Mouse (Mus musculus) effector memory CD4-positive, alpha-beta T cell, adult 7 months (primary cell): ENCODE measurements around the gene Apoc1. TPM values are rescaled to one million over a fixed set of nuclear protein-coding genes. Genes with fewer than 3 reads are reported as not detected.

Experiments
- polyA plus RNA-seq: library from polyadenylated mRNA; unstranded; fragments of 100-300 nt; shearing (Covaris generic); gene quantifications from one replicate; pipeline ENCODE4 v1.2.1, GENCODE M21; 2017

The Apoc1 gene
- polyA plus RNA-seq, result not detected

GRCm38 (mm10) chr7:19691873-19692865 is at the start of gene Apoc1:
Gene Apoc1 (minus strand): TSS chr7:19692660.

GRCm38 (mm10) chr7:19715239-19716054 is 23.0 kb upstream of the Apoc1 start, which contains the start of gene Tomm40:
Gene Tomm40 (minus strand): TSS chr7:19715438.

GRCm38 (mm10) chr7:19698907-19699826 is 6.7 kb upstream of the Apoc1 start, which contains the start of gene Apoe:
Gene Apoe (minus strand): TSS chr7:19699188.

GRCm38 (mm10) chr7:19681202-19681694 is 11.2 kb downstream of the Apoc1 start, which contains the start of the genes Gm44805 and Apoc4:
Gene Gm44805 (minus strand): TSS chr7:19681423.
Gene Apoc4 (minus strand): TSS chr7:19681479.

GRCm38 (mm10) chr7:19677872-19678271 is 14.6 kb downstream of the Apoc1 start, which contains the start of gene Apoc2:
Gene Apoc2 (minus strand): TSS chr7:19677941.

GRCm38 (mm10) chr7:19664955-19665841 is 27.3 kb downstream of the Apoc1 start, which contains the start of gene Clptm1:
Gene Clptm1 (minus strand): TSS chr7:19665033.

Other genes starting within 250 kb of the Apoc1 start
- 6.2 TPM for gene Mark4, start 233.8 kb downstream of the Apoc1 start, polyA plus RNA-seq
- gene Exoc3l2, start 229.3 kb downstream of the Apoc1 start, polyA plus RNA-seq, result not detected
- gene Bloc1s3, start 184.3 kb downstream of the Apoc1 start, polyA plus RNA-seq, result 3.8 TPM
- 48.8 TPM for gene Trappc6a, start 184.3 kb downstream of the Apoc1 start, polyA plus RNA-seq
- not detected for gene Nkpd1, start 174.8 kb downstream of the Apoc1 start, polyA plus RNA-seq
- 15.6 TPM for gene Ppp1r37, start 129.6 kb downstream of the Apoc1 start, polyA plus RNA-seq
- gene Zfp296, start 115.4 kb downstream of the Apoc1 start, polyA plus RNA-seq, result 1.8 TPM
- 105 TPM for gene Gemin7, start 115.1 kb downstream of the Apoc1 start, polyA plus RNA-seq
- gene Clasrp, start 88.2 kb downstream of the Apoc1 start, polyA plus RNA-seq, result 49.4 TPM
- gene Relb, start 63.2 kb downstream of the Apoc1 start, polyA plus RNA-seq, result 249 TPM
- 121 TPM for gene Clptm1, start 27.6 kb downstream of the Apoc1 start, polyA plus RNA-seq
- not detected for gene Apoc2, start 14.7 kb downstream of the Apoc1 start, polyA plus RNA-seq
- gene Gm44805, start 11.2 kb downstream of the Apoc1 start, polyA plus RNA-seq, result not detected
- gene Apoc4, start 11.2 kb downstream of the Apoc1 start, polyA plus RNA-seq, result 0.18 TPM
- gene Apoe, start 6.5 kb upstream of the Apoc1 start, polyA plus RNA-seq, result 1.3 TPM
- 63.8 TPM for gene Tomm40, start 22.8 kb upstream of the Apoc1 start, polyA plus RNA-seq
- gene Nectin2, start 57.8 kb upstream of the Apoc1 start, polyA plus RNA-seq, result not detected
- 0.65 TPM for gene Bcam, start 78.4 kb upstream of the Apoc1 start, polyA plus RNA-seq
- not detected for gene Cblc, start 104.1 kb upstream of the Apoc1 start, polyA plus RNA-seq
- 199 TPM for gene Bcl3, start 130.1 kb upstream of the Apoc1 start, polyA plus RNA-seq
- not detected for gene Gm19345, start 159.3 kb upstream of the Apoc1 start, polyA plus RNA-seq
- gene Ceacam16, start 168.6 kb upstream of the Apoc1 start, polyA plus RNA-seq, result not detected
- not detected for gene Ceacam19, start 195.3 kb upstream of the Apoc1 start, polyA plus RNA-seq
- 42.3 TPM for gene Pvr, start 228.5 kb upstream of the Apoc1 start, polyA plus RNA-seq